Mouse (Mus musculus) heart, adult 9 months (tissue): ENCODE data around the gene Clcn6.

Experiments used
- DNase-seq, 2 experiments: peaks; one replicate each; pipeline ENCODE4 v3.0.0; 2022; ENCODE audit warnings: low spot score in 2 of 2

The Clcn6 gene

DNA sequence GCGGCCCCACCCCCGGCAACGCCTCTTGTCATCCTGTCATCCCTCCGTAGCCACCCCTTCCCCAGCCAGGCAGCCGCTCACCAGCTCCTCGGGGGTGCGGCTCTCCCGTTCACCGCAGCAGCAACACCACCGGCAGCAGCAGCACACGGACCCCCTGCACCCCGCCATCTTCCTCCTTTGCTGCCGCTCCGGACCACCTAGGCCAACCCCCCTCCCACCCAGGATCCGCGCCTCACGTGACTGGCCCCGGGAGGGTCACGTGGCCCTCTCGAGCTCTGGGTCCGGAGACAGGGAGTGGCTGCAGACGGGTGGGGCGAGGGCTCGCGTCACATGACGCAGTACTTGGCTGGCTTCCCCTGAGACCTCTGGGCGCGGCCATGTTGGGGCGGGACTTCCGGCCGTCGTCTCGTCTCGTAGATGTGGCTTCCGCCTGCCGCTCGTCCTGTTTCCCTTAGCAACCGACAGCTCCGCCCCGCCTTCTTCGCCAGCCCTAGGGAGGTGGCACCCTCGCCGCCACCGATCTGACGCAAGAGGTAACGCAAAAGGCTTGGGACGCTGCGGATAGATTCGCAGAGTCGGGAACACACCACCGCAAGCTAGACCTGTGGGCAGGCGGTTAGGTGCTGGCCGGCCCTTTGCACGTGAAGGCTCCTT is at the start of gene Clcn6, which contains the start of gene Mthfr:
TSS of gene Clcn6 (minus strand) at position 222 of the 654 bp plus-strand sequence.
TSS of gene Mthfr (plus strand) at position 478 of the 654 bp plus-strand sequence.
- peak; percentile 99 for DNase-seq

- DNase-seq = peak; percentile 94 to 97
Observed at GRCm38 (mm10) chr4:148087907-148088527, 49.4 kb upstream of the Clcn6 start, which contains the start of gene Agtrap. TSS of gene Agtrap (minus strand) at chr4:148088031.

GRCm38 (mm10) chr4:148087091-148087906 is 48.7 kb upstream of the Clcn6 start:
- peak; percentile 68 to 72 for DNase-seq

DNA sequence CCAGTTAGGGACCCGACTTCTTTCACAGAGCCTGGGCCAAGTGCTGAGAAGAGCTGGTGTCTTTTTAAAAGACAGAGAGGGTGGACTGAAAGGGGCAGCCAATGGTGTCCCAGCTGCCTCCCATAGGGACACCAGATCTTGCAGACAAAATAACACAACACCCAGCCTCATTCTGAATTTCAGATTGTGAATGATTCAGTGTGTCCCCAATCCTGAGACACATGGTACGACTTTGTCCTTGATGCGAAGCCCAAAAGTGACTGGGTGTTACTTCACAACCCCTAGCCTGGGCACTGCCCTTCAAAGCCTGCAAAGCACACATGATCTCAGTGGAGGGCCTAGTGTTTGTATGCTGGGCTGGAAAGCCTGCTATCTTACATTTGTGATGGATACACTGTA is 47.3 kb upstream of the Clcn6 start:
- no peak for DNase-seq

GRCm38 (mm10) chr4:148085131-148085906 is 46.7 kb upstream of the Clcn6 start:
- no peak for DNase-seq

GRCm38 (mm10) chr4:148084261-148084714 is 45.7 kb upstream of the Clcn6 start:
- DNase-seq = peak; percentile 71 to 74

DNA sequence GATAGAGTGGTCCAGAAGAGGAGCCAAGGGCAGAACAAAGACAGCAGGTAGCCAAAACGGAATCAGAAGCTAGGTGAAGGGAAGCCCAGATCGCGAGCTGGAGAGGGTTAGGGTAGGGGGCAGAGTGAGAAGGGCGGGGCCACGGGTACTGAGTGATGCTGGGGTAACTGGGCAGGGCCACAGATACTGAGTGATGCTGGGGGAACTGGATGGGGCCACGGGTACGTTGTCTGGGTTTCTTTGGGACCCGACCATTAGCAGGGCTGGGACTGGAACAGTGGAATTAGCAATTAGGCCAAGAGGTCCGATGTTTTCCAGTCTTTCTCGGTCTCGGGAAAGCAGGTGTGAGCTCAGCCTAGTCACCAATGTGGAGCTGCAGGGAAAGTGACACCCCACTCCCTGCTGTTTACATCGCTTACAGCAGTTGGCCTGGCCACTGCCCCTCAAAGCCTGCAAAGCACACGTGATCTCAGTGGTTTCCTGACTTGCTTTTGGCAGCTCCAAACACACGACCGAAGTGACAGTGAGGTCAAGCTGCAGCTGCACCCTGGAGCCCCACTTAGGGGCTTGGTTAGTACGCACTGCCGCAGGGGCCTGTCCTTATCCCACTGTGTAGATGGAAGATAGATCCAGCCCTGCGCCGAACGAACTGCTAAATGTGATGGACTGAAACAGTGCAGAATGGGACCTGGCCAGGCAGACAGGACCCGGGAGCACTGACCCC is 44.7 kb upstream of the Clcn6 start:
- DNase-seq = peak; percentile 63 to 69

GRCm38 (mm10) chr4:148082257-148083044 is 43.8 kb upstream of the Clcn6 start:
- peak; percentile 59 to 65 for DNase-seq

GRCm38 (mm10) chr4:148081201-148081600 is 42.6 kb upstream of the Clcn6 start:
- no peak for DNase-seq

- DNase-seq = no peak
Observed at GRCm38 (mm10) chr4:148080597-148080973, 42.0 kb upstream of the Clcn6 start.

GRCm38 (mm10) chr4:148079944-148080596 is 41.4 kb upstream of the Clcn6 start:
- DNase-seq = no peak

GRCm38 (mm10) chr4:148079212-148079611 is 40.6 kb upstream of the Clcn6 start:
- DNase-seq = no peak

DNA sequence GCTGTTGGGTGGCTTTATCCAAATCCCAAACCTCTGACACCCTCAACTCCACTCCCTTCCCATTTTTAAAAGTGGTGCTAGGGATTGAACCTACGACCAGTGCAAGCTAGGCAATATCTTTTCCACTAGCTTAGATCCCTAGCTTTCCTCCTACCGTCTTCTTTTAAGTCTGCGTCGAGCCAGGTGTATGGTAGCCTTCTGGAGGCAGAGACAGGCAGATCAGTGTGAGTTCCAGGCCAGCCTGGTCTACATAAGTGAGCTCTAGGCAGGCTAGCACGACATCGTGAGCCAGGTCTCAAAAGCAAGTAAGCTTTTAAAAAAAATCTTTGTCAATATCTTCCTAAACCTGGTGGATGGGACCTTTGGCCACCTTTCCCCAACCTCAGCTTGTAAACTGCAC is 37.3 kb upstream of the Clcn6 start:
- DNase-seq = no peak

GRCm38 (mm10) chr4:148075259-148075658 is 36.6 kb upstream of the Clcn6 start:
- DNase-seq = peak; percentile 79 to 81

- DNase-seq = no peak
Observed at GRCm38 (mm10) chr4:148074521-148075189, 36.0 kb upstream of the Clcn6 start.

DNA sequence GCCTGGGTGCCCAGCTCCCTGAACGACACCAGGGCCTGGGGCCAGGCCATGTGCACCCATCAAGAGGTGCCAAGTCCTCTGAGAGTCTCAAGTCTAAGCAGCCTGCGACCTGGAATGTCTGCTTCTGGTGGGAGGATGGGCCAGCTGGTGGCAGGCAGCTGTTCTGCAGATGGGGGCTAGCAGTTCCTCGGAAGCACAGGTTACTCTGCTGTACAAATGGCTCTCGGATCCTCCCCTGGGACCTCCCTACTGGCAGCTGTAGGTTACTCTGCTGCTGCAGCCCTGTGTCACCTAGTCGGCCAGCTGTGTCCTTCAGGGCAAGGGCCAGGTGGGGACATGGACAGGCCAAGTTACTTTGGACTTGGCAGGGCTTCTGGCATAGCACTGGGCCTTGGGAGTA is 32.9 kb upstream of the Clcn6 start:
- DNase-seq = peak; percentile 48 to 53

- DNase-seq = no peak
Observed at GRCm38 (mm10) chr4:148069602-148070218, 31.1 kb upstream of the Clcn6 start.

GRCm38 (mm10) chr4:148067346-148067745 is 28.7 kb upstream of the Clcn6 start:
- DNase-seq = no peak

GRCm38 (mm10) chr4:148066401-148066744 is 27.8 kb upstream of the Clcn6 start:
- peak; percentile 71 to 82 for DNase-seq
